Mouse (Mus musculus): ENCODE measurements around the gene Foxj3.

- no peak for TF ChIP-seq CTCF (IDR thresholded peaks at IDR 0.05; ENCODE audit: control insufficient read depth, insufficient read depth, insufficient read length)
- no peak for TF ChIP-seq MYOD1 (IDR thresholded peaks at IDR 0.05; ENCODE audit: control insufficient read depth, insufficient read length, low read depth)
- TF ChIP-seq MYOG (IDR thresholded peaks at IDR 0.05; ENCODE audit: control insufficient read depth, extremely low read depth, insufficient read length), result no peak
These were observed 57.5 kb downstream of the Foxj3 start for GRCm38 (mm10) chr4:119594331-119594730.

Measured in C2C12 (cell line).